Mouse (Mus musculus) cortical plate, adult 2 months (tissue): ENCODE measurements around the gene Etl4.

Experiments
- CTCF ChIP-seq: fragments of 200-500 bp; IDR thresholded peaks from 2 replicates; pipeline ENCODE4 v1.5.1; 2011; ENCODE audit warnings: mild to moderate bottlenecking, control low read depth, low read length; ENCODE audit not compliant: insufficient read depth; ENCODE audit errors: extremely low read depth
- POLR2A ChIP-seq: fragments of 200-500 bp; IDR thresholded peaks from 2 replicates; pipeline ENCODE4 v1.6.1; 2011; ENCODE audit warnings: mild to moderate bottlenecking, low read length, control low read depth; ENCODE audit not compliant: insufficient read depth; ENCODE audit errors: extremely low read depth

GRCm38 (mm10) chr2:20532623-20533022 lies 623.0 kb downstream of the Etl4 start:
- no peak for TF ChIP-seq CTCF
- TF ChIP-seq POLR2A: no peak
